Mouse (Mus musculus) limb, embryonic 10.5 days (tissue): ENCODE results near the gene Spata20. TPM values are rescaled to one million over a fixed set of nuclear protein-coding genes. Genes with fewer than 3 reads are reported as not detected.

Source experiments
- DNase-seq: peaks from one replicate; pipeline ENCODE4 v3.0.0-alpha.2; 2017; ENCODE audit warnings: low spot score
- H3K27ac ChIP-seq: fragments of 300-500 bp; sonication (generic); 2 replicates; pipeline ENCODE4 v1.5.1; 2016; ENCODE audit warnings: mild to moderate bottlenecking
- H3K27me3 ChIP-seq: fragments of 300-500 bp; sonication (generic); 2 replicates; pipeline ENCODE4 v1.6.1; 2016; ENCODE audit warnings: low read depth, mild to moderate bottlenecking; ENCODE audit not compliant: poor library complexity, severe bottlenecking
- H3K36me3 ChIP-seq: fragments of 300-500 bp; sonication (generic); 2 replicates; pipeline ENCODE4 v1.6.1; 2016; ENCODE audit warnings: mild to moderate bottlenecking, moderate library complexity
- H3K4me1 ChIP-seq: fragments of 300-500 bp; sonication (generic); 2 replicates; pipeline ENCODE4 v1.6.1; 2016
- H3K4me3 ChIP-seq: fragments of 300-500 bp; sonication (generic); 2 replicates; pipeline ENCODE4 v1.5.1; 2016; ENCODE audit warnings: mild to moderate bottlenecking, moderate library complexity
- H3K9me3 ChIP-seq: fragments of 300-500 bp; sonication (generic); replicated peaks from 2 replicates; pipeline ENCODE4 v1.6.1; 2016; ENCODE audit warnings: mild to moderate bottlenecking
- WGBS: fragments of 180-500 bp; shearing (Covaris S2); methylation state at CpG from one replicate; pipeline ENCODE4 v1.1.7; 2016; 5-methylcytosine and 5-hydroxymethylcytosine counted together
- polyA plus RNA-seq: library from polyadenylated mRNA; unstranded; fragments of >200 nt; fragmentation: Nextera tagmentation; extraction: Ambion mirVana; gene quantifications from 2 replicates; pipeline ENCODE4 v1.2.1, GENCODE M21; 2016

Spata20 gene
- polyA plus RNA-seq = 0.05 TPM in 1 of 2 replicates, not detected in the other

DNA sequence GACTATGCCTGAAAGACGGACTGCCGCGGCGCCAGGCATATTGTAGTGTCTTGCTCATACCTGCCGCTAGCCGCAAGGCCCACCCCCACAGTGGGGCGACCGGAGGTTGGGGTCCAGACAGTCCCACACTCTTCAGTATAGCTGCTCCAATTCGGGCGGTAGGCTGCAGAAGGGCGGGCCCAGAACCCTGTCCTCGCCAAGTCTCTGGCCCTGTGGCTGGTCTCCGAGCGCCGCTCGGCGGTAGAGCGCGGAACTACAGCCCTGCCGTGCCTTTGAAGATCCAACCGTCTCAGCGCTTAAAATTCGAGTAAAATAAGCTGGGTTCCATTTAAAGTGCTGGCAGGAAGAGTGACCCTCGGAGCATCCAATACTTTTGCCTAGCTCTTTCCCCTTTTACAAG is at the start of gene Spata20:
TSS of gene Spata20 (minus strand) at position 179 of the 400 bp plus-strand sequence.
- H3K4me1 ChIP-seq = peaks cover 59% of the 10 kb centered on the region
- peaks cover 46% of the 10 kb centered on the region for H3K27me3 ChIP-seq
- 6% methylated on average over 24 of the region's 24 CpGs for WGBS
- no peaks in the 10 kb centered on the region for H3K9me3 ChIP-seq
- no peaks in the 10 kb centered on the region for H3K36me3 ChIP-seq
- peak; percentile 93 for DNase-seq
- no peak within 1 kb of the TSS for H3K4me3 ChIP-seq
- H3K27ac ChIP-seq = 0 out of 2 replicates have a peak within 1 kb of the TSS, but pooled peaks have one; percentile 5

- DNase-seq = no peak
- no peak overlapping the region for H3K27ac ChIP-seq
- H3K27me3 ChIP-seq = no peaks in the 10 kb centered on the region
- WGBS = 77% methylated on average over 8 of the region's 8 CpGs
- no peaks in the 10 kb centered on the region for H3K9me3 ChIP-seq
- no peaks in the 10 kb centered on the region for H3K36me3 ChIP-seq
- H3K4me3 ChIP-seq = no peak overlapping the region
- H3K4me1 ChIP-seq = peaks cover 10% of the 10 kb centered on the region; the same call in 1 of the 2 replicates
These were observed 47.2 kb upstream of the Spata20 start for GRCm38 (mm10) chr11:94533171-94533570.

GRCm38 (mm10) chr11:94528879-94529278 is 42.9 kb upstream of the Spata20 start:
- no peak for DNase-seq
- H3K36me3 ChIP-seq = no peaks in the 10 kb centered on the region
- 48% methylated on average over 3 of the region's 3 CpGs for WGBS

GRCm38 (mm10) chr11:94526171-94526879 is 40.3 kb upstream of the Spata20 start:
- WGBS = 31% methylated on average over 9 of the region's 9 CpGs

More at GRCm38 (mm10) chr11:94528879-94529278, 42.9 kb upstream of the Spata20 start:
- Histone ChIP-seq H3K27ac (no peak overlapping the region), H3K9me3 (no peaks in the 10 kb centered on the region), H3K27me3 (no peaks in the 10 kb centered on the region), H3K4me3 (no peak overlapping the region), H3K4me1 (peaks cover 33% of the 10 kb centered on the region)

GRCm38 (mm10) chr11:94521219-94521843 is 35.4 kb upstream of the Spata20 start, which contains the start of gene Mycbpap:
TSS of gene Mycbpap (minus strand) at chr11:94521742.
- Histone ChIP-seq H3K9me3 (no peaks in the 10 kb centered on the region), H3K36me3 (no peaks in the 10 kb centered on the region), H3K4me3 (peak within 1 kb of the TSS; percentile 70), H3K27me3 (0 out of 2 replicates have a peak, but pooled peaks cover 3% of the 10 kb centered on the region), H3K27ac (peak within 1 kb of the TSS; percentile 88), H3K4me1 (peaks cover 33% of the 10 kb centered on the region)
- peak; percentile 80 for DNase-seq
- under 1% methylated on average over 42 of the region's 42 CpGs for WGBS

More at GRCm38 (mm10) chr11:94526171-94526879, 40.3 kb upstream of the Spata20 start:
- peak; percentile 72 for DNase-seq
- H3K27ac ChIP-seq = peak overlapping the region; percentile 78
- H3K36me3 ChIP-seq = no peaks in the 10 kb centered on the region
- H3K4me3 ChIP-seq = no peak overlapping the region
- H3K27me3 ChIP-seq = 0 out of 2 replicates have a peak, but pooled peaks cover 3% of the 10 kb centered on the region
- H3K4me1 ChIP-seq = peaks cover 36% of the 10 kb centered on the region
- H3K9me3 ChIP-seq = no peaks in the 10 kb centered on the region

- H3K27me3 ChIP-seq = no peaks in the 10 kb centered on the region
- DNase-seq = no peak
- H3K36me3 ChIP-seq = no peaks in the 10 kb centered on the region
- H3K4me1 ChIP-seq = peaks cover 7% of the 10 kb centered on the region
- no peaks in the 10 kb centered on the region for H3K9me3 ChIP-seq
- no peak overlapping the region for H3K27ac ChIP-seq
- WGBS = 56% methylated on average over 9 of the region's 9 CpGs
- H3K4me3 ChIP-seq = no peak overlapping the region
These were observed 27.5 kb upstream of the Spata20 start for GRCm38 (mm10) chr11:94513452-94513851.

- H3K9me3 ChIP-seq = no peaks in the 10 kb centered on the region
- 93% methylated on average over 10 of the region's 10 CpGs for WGBS
- H3K36me3 ChIP-seq = no peaks in the 10 kb centered on the region
- peaks cover 5% of the 10 kb centered on the region; the same call in 1 of the 2 replicates for H3K4me1 ChIP-seq
- H3K27ac ChIP-seq = no peak overlapping the region
- no peak for DNase-seq
- H3K4me3 ChIP-seq = no peak overlapping the region
- H3K27me3 ChIP-seq = no peaks in the 10 kb centered on the region
These were observed 23.0 kb upstream of the Spata20 start for GRCm38 (mm10) chr11:94508976-94509375.

- Histone ChIP-seq H3K9me3 (no peaks in the 10 kb centered on the region), H3K4me3 (no peak overlapping the region), H3K27me3 (peaks cover 49% of the 10 kb centered on the region), H3K27ac (no peak overlapping the region), H3K36me3 (no peaks in the 10 kb centered on the region), H3K4me1 (peaks cover 35% of the 10 kb centered on the region)
- 92% methylated on average over 8 of the region's 8 CpGs for WGBS
- DNase-seq = no peak
These were observed 15.5 kb upstream of the Spata20 start for GRCm38 (mm10) chr11:94501482-94501881.

- H3K9me3 ChIP-seq = no peaks in the 10 kb centered on the region
- WGBS = 25% methylated on average over 8 of the region's 8 CpGs
- peaks cover 54% of the 10 kb centered on the region for H3K27me3 ChIP-seq
- no peak for DNase-seq
- peaks cover 35% of the 10 kb centered on the region for H3K4me1 ChIP-seq
- no peaks in the 10 kb centered on the region for H3K36me3 ChIP-seq
- H3K4me3 ChIP-seq = peak overlapping the region; percentile 56
- peak overlapping the region; percentile 79 for H3K27ac ChIP-seq
These were observed 14.4 kb upstream of the Spata20 start for GRCm38 (mm10) chr11:94500362-94500761.

DNA sequence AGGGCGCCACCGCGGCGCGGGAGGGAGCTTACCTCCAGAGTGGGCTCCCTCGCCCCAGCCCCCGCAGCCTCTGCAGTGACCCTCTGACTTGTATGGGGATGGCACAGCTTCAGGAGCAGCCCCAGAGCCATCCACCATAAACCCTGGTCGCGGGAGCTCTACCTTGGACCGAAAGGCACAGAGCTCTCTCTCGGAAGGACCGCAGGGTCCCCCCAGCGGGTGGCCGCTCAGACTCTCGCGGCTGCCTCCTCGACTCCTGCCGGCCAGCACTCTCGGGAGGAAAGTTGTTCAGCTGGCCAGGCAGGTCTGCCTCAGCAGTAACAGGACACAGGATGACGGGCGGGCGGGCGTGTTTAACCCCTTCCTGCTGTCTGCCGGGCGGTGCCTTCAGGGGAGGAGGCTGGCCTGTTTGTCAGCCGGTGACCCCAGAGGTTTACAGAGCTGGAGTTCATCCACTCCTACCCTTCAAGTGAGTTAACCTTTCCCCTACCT is 13.7 kb upstream of the Spata20 start, which contains the start of gene Epn3:
TSS of gene Epn3 (minus strand) at position 314 of the 492 bp plus-strand sequence.
- peaks cover 35% of the 10 kb centered on the region for H3K4me1 ChIP-seq
- H3K36me3 ChIP-seq = no peaks in the 10 kb centered on the region
- peak within 1 kb of the TSS; percentile 56 for H3K4me3 ChIP-seq
- peaks cover 56% of the 10 kb centered on the region for H3K27me3 ChIP-seq
- H3K27ac ChIP-seq = peak within 1 kb of the TSS; percentile 79
- no peaks in the 10 kb centered on the region for H3K9me3 ChIP-seq
- peak; percentile 83 for DNase-seq
- under 1% methylated on average over 26 of the region's 26 CpGs for WGBS

DNA sequence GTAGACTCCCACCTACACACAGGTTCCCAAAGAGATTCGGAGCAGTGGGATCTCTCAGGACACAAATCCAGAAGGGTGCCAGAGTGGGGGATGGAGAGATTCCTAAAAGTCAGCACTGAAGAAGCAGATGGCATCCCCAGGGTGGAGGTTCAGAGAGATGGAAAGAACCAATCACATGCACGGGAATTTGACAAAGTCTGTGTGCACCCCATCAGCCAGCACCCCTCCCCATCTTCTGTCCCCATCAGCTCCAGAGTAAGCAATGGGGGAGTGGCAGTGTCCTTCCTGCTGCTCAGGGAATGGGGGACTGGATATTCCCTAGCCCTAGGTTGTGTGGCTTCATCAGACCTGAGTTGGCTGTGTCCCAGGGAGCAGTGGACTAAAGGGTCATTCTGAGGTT is 13.1 kb upstream of the Spata20 start:
- 3% methylated on average over 2 of the region's 2 CpGs for WGBS
- H3K36me3 ChIP-seq = no peaks in the 10 kb centered on the region
- H3K9me3 ChIP-seq = no peaks in the 10 kb centered on the region
- peak; percentile 36 for DNase-seq
- H3K4me1 ChIP-seq = peaks cover 35% of the 10 kb centered on the region
- peak overlapping the region; percentile 56 for H3K4me3 ChIP-seq
- H3K27me3 ChIP-seq = peaks cover 63% of the 10 kb centered on the region
- peak overlapping the region; percentile 79 for H3K27ac ChIP-seq

DNA sequence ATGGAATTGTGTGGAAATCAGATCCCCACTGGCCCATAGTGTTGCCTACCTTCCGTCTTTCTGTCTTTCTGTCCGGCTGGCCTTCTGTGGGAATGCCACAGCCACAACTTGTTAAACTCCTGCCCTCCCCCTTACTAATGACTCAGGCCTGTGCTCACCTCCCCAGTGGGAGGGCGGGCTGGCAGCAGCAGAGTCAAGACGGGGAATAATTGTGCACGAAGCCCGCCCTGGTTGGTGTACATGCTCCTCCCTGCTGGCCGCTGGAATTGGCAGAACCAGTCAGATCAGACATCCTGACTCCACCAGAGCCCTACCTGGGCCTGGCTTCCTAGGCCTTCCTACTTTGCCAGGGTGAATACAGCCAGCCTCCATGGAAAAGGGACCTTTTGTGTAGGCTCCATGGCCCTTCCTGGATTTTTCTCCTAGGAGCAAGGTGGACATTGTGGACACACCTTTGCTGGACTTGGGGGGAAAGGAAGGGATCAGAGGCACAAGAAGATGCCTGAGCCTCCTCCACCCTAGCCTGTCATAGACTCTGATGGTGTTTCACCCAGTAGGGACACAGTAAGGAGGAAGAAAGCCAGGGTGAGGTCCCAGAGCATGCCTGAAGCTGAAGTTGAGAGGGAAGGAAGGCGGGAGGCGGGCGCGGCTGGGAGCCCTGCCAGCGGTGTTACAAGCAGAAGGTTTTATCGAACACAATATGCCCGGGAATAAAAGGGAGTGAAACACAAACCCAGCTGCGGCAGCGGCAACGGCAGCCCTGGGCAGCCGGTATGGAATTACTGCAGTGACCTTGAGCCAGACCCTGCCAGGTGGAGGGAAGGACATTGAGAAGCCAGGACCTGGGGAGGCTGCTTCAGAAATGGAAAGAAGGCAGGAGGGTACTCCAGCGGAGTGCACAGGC is 12.4 kb upstream of the Spata20 start:
- peak overlapping the region; percentile 79 for H3K27ac ChIP-seq
- peaks cover 35% of the 10 kb centered on the region for H3K4me1 ChIP-seq
- H3K4me3 ChIP-seq = peak overlapping the region; percentile 56
- no peaks in the 10 kb centered on the region for H3K9me3 ChIP-seq
- peak; percentile 56 for DNase-seq
- 26% methylated on average over 19 of the region's 19 CpGs for WGBS
- H3K36me3 ChIP-seq = no peaks in the 10 kb centered on the region
- H3K27me3 ChIP-seq = peaks cover 68% of the 10 kb centered on the region
